Mouse (Mus musculus): ENCODE measurements around the gene Plekha7. TPM values are rescaled to one million over a fixed set of nuclear protein-coding genes. Genes with fewer than 3 reads are reported as not detected.
A peak's percentile ranks its signal among the peaks of the same experiment; 100 is the strongest.

The Plekha7 gene
- polyA plus RNA-seq (2015; fragmentation: Nextera tagmentation; extraction: Ambion mirVana) = 6.5 and 6.8 TPM in 2 replicates

GRCm38 (mm10) chr7:116307871-116308631 is at the start of gene Plekha7:
Gene Plekha7 (minus strand): TSS chr7:116308376.
- Histone ChIP-seq H3K9ac (peak within 1 kb of the TSS; percentile 72), H3K9me3 (no peaks in the 10 kb centered on the region), H3K4me2 (peak within 1 kb of the TSS; percentile 99), H3K4me3 (peak within 1 kb of the TSS; percentile 75), H3K27ac (peak within 1 kb of the TSS; percentile 64; the same call in 1 of the 2 replicates), H3K4me1 (replicated peaks) (peaks cover 26% of the 10 kb centered on the region), H3K27me3 (peaks cover 34% of the 10 kb centered on the region), H3K36me3 (no peaks in the 10 kb centered on the region)
- under 1% methylated on average over 64 of the region's 65 CpGs for WGBS
- ATAC-seq (ENCODE audit: low FRiP score) = peak; percentile 71

DNA sequence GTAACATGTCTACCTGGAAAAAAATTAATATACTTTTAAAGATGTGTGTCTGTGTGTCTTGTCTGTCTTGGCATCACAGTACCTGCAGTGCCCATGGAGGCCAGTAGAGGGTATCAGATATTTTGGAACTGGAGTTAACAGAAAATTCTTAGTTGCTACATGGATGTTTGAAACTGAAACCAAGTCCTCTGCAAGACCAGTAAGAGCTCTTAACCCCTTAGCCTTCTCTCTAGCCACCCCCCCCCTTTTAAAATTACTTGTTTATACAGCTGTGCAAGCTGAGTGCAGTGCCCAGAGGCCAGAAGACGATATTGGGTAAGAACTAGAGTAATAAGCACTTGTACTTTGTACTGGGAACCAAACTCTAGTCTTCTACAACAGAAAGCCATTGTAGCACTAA is 28.1 kb upstream of the Plekha7 start:
- no peak overlapping the region for H3K4me3 ChIP-seq
- peaks cover 23% of the 10 kb centered on the region for H3K36me3 ChIP-seq
- no peaks in the 10 kb centered on the region for H3K27me3 ChIP-seq
- no peak overlapping the region for H3K4me2 ChIP-seq
- no peak for ATAC-seq (ENCODE audit: low FRiP score)
- H3K27ac ChIP-seq = no peak overlapping the region
- no peak overlapping the region for H3K9ac ChIP-seq
- H3K9me3 ChIP-seq = no peaks in the 10 kb centered on the region
- WGBS = 88% methylated on average over 1 of the region's 1 CpGs
- H3K4me1 ChIP-seq (replicated peaks) = peaks cover 21% of the 10 kb centered on the region

DNA sequence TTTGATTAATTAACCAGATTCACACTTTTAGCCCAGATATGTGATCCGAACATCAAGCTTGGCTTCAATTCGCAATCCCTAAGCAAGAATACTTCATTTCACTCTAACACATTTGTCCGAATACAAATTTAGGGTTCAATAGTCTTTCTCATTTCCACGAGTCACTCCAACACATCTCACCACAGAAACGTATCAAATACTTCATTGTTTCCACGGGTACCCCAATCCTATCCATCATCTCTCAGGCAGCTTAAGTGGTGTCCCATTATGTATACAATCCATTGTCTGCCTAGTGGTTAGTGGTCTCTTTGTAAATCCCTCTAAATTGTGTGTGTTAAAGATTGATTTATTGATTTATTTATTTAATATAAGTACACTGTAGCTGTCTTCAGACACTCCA is 27.0 kb upstream of the Plekha7 start:
- 74% methylated on average over 6 of the region's 6 CpGs for WGBS

GRCm38 (mm10) chr7:116334669-116335038 is 26.5 kb upstream of the Plekha7 start:
- Histone ChIP-seq H3K27me3 (no peaks in the 10 kb centered on the region), H3K4me2 (peak overlapping the region; percentile 75), H3K4me1 (replicated peaks) (peaks cover 21% of the 10 kb centered on the region), H3K9ac (peak overlapping the region; percentile 97), H3K36me3 (peaks cover 35% of the 10 kb centered on the region), H3K9me3 (no peaks in the 10 kb centered on the region), H3K27ac (peak overlapping the region; percentile 76), H3K4me3 (peak overlapping the region; percentile 90)
- WGBS = 26% methylated on average over 8 of the region's 8 CpGs
- ATAC-seq (ENCODE audit: low FRiP score) = no peak

More for the DNA sequence above, 27.0 kb upstream of the Plekha7 start:
- ATAC-seq (ENCODE audit: low FRiP score) = no peak
- peaks cover 21% of the 10 kb centered on the region for H3K4me1 ChIP-seq (replicated peaks)
- no peak overlapping the region for H3K27ac ChIP-seq
- peaks cover 30% of the 10 kb centered on the region for H3K36me3 ChIP-seq
- no peak overlapping the region for H3K9ac ChIP-seq
- H3K4me3 ChIP-seq = no peak overlapping the region; the same call in 1 of the 2 replicates
- no peaks in the 10 kb centered on the region for H3K27me3 ChIP-seq
- H3K9me3 ChIP-seq = no peaks in the 10 kb centered on the region
- peak overlapping the region; percentile 75 for H3K4me2 ChIP-seq

DNA sequence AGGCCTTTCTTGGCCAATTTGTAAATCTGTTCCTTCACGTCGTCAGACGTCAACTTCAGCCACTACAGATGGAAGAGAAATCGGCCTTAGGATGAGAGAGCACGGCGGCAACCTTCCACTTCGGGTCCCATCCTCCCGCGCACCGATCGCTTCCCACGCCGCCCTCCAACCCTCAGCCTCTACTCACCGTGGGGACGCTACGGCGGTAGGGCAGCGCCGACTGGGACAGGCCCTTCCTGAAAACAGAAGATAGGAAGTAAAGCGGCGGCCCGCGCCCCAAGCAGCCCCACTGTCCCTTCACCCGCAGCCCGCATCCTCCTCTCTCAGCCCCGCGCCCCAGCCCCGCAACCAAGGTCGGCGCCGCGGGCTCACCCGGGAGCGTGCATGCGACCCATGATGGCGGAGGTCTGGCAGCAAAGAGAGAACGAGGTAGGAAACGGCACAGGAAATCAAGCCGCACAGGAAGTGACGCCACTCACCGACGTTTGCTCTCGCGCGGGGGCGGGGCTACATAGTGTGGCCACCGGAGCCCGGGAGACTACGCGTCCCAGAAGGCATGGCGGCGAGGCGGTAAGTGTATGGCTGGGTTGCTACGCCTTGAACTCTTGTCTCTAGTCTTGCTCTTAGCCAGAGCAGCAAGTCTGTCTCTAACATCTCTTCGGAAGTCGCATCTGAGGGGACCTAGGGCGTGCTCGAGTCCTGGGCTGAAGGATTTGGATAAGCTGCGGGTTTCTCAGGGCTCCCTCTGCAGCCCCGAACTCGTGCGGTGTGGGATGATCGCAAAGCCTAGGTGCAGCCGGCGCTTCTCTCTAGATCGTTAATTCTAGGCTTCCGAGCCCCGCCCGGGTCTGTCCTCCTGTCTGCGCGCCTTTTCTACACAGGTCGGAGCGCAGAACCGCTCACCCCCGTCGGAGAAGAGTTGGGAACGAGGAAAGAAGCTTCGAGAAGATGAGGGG is 25.8 kb upstream of the Plekha7 start, which contains the start of gene Rps13:
Gene Rps13 (minus strand): TSS at position 483 of the 956 bp plus-strand sequence.
- H3K4me3 ChIP-seq = peak within 1 kb of the TSS; percentile 90
- peak within 1 kb of the TSS; percentile 97 for H3K9ac ChIP-seq
- H3K27ac ChIP-seq = peak within 1 kb of the TSS; percentile 92
- ATAC-seq (ENCODE audit: low FRiP score) = peak; percentile 99
- H3K4me2 ChIP-seq = peak within 1 kb of the TSS; percentile 75
- WGBS = under 1% methylated on average over 78 of the region's 78 CpGs
- peaks cover 37% of the 10 kb centered on the region for H3K36me3 ChIP-seq
- H3K4me1 ChIP-seq (replicated peaks) = peaks cover 21% of the 10 kb centered on the region
- no peaks in the 10 kb centered on the region for H3K9me3 ChIP-seq
- H3K27me3 ChIP-seq = no peaks in the 10 kb centered on the region

DNA sequence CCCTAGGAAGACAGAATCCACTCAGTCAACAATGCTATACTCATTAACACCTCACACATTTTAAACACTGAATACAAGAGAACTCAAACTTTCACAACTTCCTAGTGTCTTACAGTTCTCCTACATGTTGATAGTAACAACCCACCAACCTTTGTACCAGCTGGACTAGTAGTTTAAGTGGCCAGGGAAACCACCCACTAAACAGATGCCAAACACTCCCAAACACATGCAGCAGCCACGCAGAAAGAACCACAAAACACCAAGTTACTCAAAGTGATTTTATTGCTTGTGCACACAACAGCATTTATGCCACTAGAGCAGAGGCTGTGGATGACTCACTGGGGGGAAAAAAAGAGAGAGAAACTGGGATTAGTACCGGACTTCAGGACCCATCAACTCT is 23.1 kb upstream of the Plekha7 start:
- WGBS = 90% methylated on average over 2 of the region's 2 CpGs
- H3K4me1 ChIP-seq (replicated peaks) = peaks cover 21% of the 10 kb centered on the region
- no peak for ATAC-seq (ENCODE audit: low FRiP score)

DNA sequence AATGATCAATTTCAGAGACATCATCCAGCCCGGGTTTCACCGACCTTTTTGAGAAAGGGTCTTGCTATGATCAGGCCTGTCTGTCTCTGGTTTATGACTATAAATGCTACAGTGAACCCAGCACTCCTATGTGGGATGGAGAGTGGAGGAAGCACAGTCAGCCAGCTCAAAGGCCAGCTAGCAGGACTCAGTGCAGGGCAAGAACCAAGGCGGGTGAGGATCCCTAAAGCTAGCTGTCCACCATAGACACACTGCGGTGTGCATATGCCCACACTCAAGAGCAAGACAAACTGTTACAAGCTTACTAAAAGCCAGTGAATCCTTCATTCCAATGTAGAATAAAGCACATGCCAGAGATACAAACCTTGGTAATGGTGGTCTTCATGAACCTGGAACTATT is 21.7 kb upstream of the Plekha7 start:
- no peak overlapping the region for H3K4me3 ChIP-seq
- 95% methylated on average over 4 of the region's 4 CpGs for WGBS

More for the DNA sequence above, 23.1 kb upstream of the Plekha7 start:
- no peak overlapping the region for H3K4me3 ChIP-seq
- no peaks in the 10 kb centered on the region for H3K9me3 ChIP-seq
- peaks cover 52% of the 10 kb centered on the region for H3K36me3 ChIP-seq
- H3K4me2 ChIP-seq = no peak overlapping the region
- H3K27me3 ChIP-seq = no peaks in the 10 kb centered on the region
- H3K27ac ChIP-seq = no peak overlapping the region
- H3K9ac ChIP-seq = no peak overlapping the region

GRCm38 (mm10) chr7:116328777-116329176 is 20.6 kb upstream of the Plekha7 start:
- Histone ChIP-seq H3K36me3 (peaks cover 52% of the 10 kb centered on the region), H3K27me3 (no peaks in the 10 kb centered on the region), H3K4me3 (no peak overlapping the region), H3K4me2 (no peak overlapping the region), H3K9me3 (no peaks in the 10 kb centered on the region), H3K27ac (no peak overlapping the region), H3K9ac (no peak overlapping the region), H3K4me1 (replicated peaks) (peaks cover 12% of the 10 kb centered on the region)
- WGBS = 76% methylated on average over 7 of the region's 7 CpGs
- ATAC-seq (ENCODE audit: low FRiP score) = no peak

More for the DNA sequence above, 21.7 kb upstream of the Plekha7 start:
- Histone ChIP-seq H3K27me3 (no peaks in the 10 kb centered on the region), H3K9me3 (no peaks in the 10 kb centered on the region), H3K4me2 (no peak overlapping the region), H3K4me1 (replicated peaks) (peaks cover 17% of the 10 kb centered on the region), H3K36me3 (peaks cover 52% of the 10 kb centered on the region), H3K27ac (no peak overlapping the region), H3K9ac (no peak overlapping the region)
- ATAC-seq (ENCODE audit: low FRiP score) = no peak

DNA sequence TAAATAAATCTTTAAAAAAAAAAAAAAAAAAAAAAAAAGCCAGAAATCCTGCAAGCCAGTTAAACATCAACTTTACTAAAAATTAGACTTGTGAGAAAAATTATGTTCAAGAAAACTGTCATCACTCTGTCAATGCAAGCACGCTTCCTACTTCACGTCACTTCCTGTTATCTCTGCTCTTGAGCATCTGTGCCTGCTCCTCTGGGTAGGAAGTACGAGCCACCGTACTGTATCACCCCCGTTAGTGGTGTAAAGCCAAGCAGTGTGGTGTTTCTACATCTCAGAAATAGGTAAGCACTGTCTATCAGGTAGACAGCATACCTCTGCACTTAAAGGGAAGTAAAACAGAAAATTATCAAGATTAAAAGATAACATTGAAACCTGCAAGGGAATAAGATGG is 19.7 kb upstream of the Plekha7 start:
- H3K36me3 ChIP-seq = peaks cover 52% of the 10 kb centered on the region
- no peak overlapping the region for H3K4me3 ChIP-seq
- no peak overlapping the region for H3K9ac ChIP-seq
- H3K9me3 ChIP-seq = no peaks in the 10 kb centered on the region
- no peak for ATAC-seq (ENCODE audit: low FRiP score)
- 87% methylated on average over 5 of the region's 5 CpGs for WGBS
- H3K4me1 ChIP-seq (replicated peaks) = peaks cover 12% of the 10 kb centered on the region
- no peak overlapping the region for H3K27ac ChIP-seq
- H3K4me2 ChIP-seq = no peak overlapping the region
- H3K27me3 ChIP-seq = no peaks in the 10 kb centered on the region

DNA sequence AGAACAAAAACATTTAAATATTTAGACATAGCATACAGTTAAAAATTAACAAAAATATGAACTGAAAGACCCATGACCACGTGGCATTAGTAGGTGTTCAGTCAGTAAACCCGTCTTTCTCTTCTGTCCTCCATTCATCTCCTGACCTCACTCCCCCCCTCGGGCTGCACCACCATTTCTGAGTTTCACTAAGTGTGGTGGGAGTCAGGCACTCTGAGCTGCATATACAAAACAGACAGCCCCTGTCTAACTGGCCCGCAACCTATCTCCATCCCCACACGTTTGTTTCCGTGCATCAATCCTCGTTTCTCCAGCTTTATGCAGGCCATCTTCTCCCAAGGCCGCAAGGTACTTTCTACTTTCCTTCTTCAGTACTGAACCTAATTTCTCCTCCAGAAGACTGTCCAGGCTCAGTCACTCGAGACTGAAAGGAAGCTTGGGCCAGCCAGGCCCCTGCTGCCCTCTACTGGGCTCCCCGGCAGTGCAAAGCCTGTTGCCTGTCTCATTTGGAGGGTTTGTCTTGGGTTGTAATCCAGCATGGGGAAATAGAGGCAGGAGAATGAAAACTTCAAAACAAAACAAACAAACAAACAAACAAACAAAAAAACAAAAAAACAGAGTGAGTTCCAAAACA is 15.3 kb upstream of the Plekha7 start:
- 0 out of 2 replicates have a peak, but pooled peaks have one; percentile 57 for ATAC-seq (ENCODE audit: low FRiP score)
- 35% methylated on average over 10 of the region's 10 CpGs for WGBS
- H3K27me3 ChIP-seq = no peaks in the 10 kb centered on the region

GRCm38 (mm10) chr7:116309456-116309855 is 1.3 kb upstream of the Plekha7 start:
- H3K27ac ChIP-seq = no peak overlapping the region
- WGBS = 14% methylated on average over 9 of the region's 9 CpGs
- no peak overlapping the region for H3K4me3 ChIP-seq
- H3K9me3 ChIP-seq = no peaks in the 10 kb centered on the region
- H3K36me3 ChIP-seq = no peaks in the 10 kb centered on the region
- 0 out of 2 replicates have a peak overlapping the region, but pooled peaks have one; percentile 2 for H3K4me2 ChIP-seq
- ATAC-seq (ENCODE audit: low FRiP score) = no peak
- H3K4me1 ChIP-seq (replicated peaks) = peaks cover 26% of the 10 kb centered on the region
- peaks cover 34% of the 10 kb centered on the region for H3K27me3 ChIP-seq
- no peak overlapping the region for H3K9ac ChIP-seq

More for the DNA sequence above, 15.3 kb upstream of the Plekha7 start:
- Histone ChIP-seq H3K4me1 (replicated peaks) (0 out of 2 replicates have a peak, but pooled peaks cover 3% of the 10 kb centered on the region), H3K9ac (no peak overlapping the region), H3K4me2 (no peak overlapping the region), H3K9me3 (no peaks in the 10 kb centered on the region), H3K4me3 (no peak overlapping the region), H3K27ac (no peak overlapping the region), H3K36me3 (peaks cover 10% of the 10 kb centered on the region)

Data from hindbrain, embryonic 13.5 days (tissue).